Mouse (Mus musculus) lung, embryonic 14.5 days (tissue): ENCODE results near the gene 5730409E04Rik. TPM values are rescaled to one million over a fixed set of nuclear protein-coding genes. Genes with fewer than 3 reads are reported as not detected.

Experiments
- ATAC-seq: fragments of 200-750 bp; cut with Nextera tagmentation; 2 replicates; pipeline ENCODE4 v1.8.0; 2017; ENCODE audit warnings: mild to moderate bottlenecking, moderate TSS enrichment, moderate library complexity; ENCODE audit not compliant: insufficient read depth
- DNase-seq: peaks from one replicate; pipeline ENCODE4 v3.0.0-alpha.2; 2015
- H3K27ac ChIP-seq: fragments of 300-500 bp; sonication (generic); 2 replicates; pipeline ENCODE4 v1.5.1; 2014; ENCODE audit warnings: low read depth, mild to moderate bottlenecking, moderate library complexity
- H3K27me3 ChIP-seq: fragments of 300-500 bp; sonication (generic); 2 replicates; pipeline ENCODE4 v1.6.1; 2014; ENCODE audit warnings: low read length, control low read depth; ENCODE audit not compliant: insufficient read depth
- H3K36me3 ChIP-seq: fragments of 300-500 bp; sonication (generic); 2 replicates; pipeline ENCODE4 v1.6.1; 2014; ENCODE audit warnings: control low read depth; ENCODE audit not compliant: insufficient read depth
- H3K4me1 ChIP-seq: fragments of 300-500 bp; sonication (generic); 2 replicates; pipeline ENCODE4 v1.6.1; 2014; ENCODE audit warnings: antibody characterized with exemption, control low read depth; ENCODE audit not compliant: insufficient read depth
- H3K4me2 ChIP-seq: fragments of 300-500 bp; sonication (generic); 2 replicates; pipeline ENCODE4 v1.6.1; 2014; ENCODE audit warnings: mild to moderate bottlenecking
- H3K4me3 ChIP-seq: fragments of 300-500 bp; sonication (generic); 2 replicates; pipeline ENCODE4 v1.5.1; 2014; ENCODE audit warnings: low read depth, low read length
- H3K9ac ChIP-seq: fragments of 300-500 bp; sonication (generic); 2 replicates; pipeline ENCODE4 v1.6.1; 2014
- H3K9me3 ChIP-seq: fragments of 300-500 bp; sonication (generic); 2 replicates; pipeline ENCODE4 v1.6.1; 2016; ENCODE audit warnings: low read depth, low read length, control low read depth
- CTCF ChIP-seq: IDR thresholded peaks from 2 replicates; pipeline ENCODE4 v1.5.1; 2016; ENCODE audit warnings: antibody characterized with exemption, low read depth
- WGBS: fragments of 180-500 bp; shearing (Covaris S2); extraction: QIAGEN DNeasy Blood & Tissue Kit; methylation state at CpG from one replicate; pipeline ENCODE4 v1.1.7; 2014; 5-methylcytosine and 5-hydroxymethylcytosine counted together
- polyA plus RNA-seq: library from polyadenylated mRNA; unstranded; fragments of >200 nt; fragmentation: Nextera tagmentation; extraction: Ambion mirVana; gene quantifications from 2 replicates; pipeline ENCODE4 v1.2.1, GENCODE M21; 2014

The 5730409E04Rik gene
- polyA plus RNA-seq, 1 experiment from 2014 or later = 3.2 TPM

DNA sequence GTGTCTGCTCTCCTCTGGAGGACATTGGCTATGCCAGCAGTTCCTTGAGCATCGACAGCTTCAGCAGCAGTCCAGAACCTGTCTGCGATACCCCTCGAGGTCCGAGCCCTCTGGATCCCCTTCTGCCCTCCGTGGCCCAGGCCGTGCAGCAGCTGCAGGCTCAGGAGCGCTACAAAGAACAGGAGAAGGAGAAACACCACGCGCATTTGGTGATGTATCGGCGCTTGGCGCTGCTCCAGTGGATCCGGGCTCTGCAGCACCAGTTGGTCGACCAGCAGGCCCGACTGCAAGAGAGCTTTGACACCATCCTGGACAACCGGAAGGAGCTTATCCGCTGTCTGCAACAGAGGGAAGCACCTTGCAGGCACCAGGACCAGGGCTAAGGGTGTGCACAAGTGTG, 2.4 kb downstream of the 5730409E04Rik start:
- DNase-seq (no peak), ATAC-seq (no peak)
- H3K27me3 ChIP-seq = no peaks in the 10 kb centered on the region
- H3K36me3 ChIP-seq = peaks cover 7% of the 10 kb centered on the region; the same call in 1 of the 2 replicates
- H3K4me3 ChIP-seq = no peak overlapping the region
- H3K27ac ChIP-seq = no peak overlapping the region
- H3K4me2 ChIP-seq = no peak overlapping the region
- WGBS = 89% methylated on average over 17 of the region's 17 CpGs
- no peaks in the 10 kb centered on the region for H3K9me3 ChIP-seq
- no peak overlapping the region for H3K9ac ChIP-seq
- no peak for TF ChIP-seq CTCF
- H3K4me1 ChIP-seq = no peaks in the 10 kb centered on the region

DNA sequence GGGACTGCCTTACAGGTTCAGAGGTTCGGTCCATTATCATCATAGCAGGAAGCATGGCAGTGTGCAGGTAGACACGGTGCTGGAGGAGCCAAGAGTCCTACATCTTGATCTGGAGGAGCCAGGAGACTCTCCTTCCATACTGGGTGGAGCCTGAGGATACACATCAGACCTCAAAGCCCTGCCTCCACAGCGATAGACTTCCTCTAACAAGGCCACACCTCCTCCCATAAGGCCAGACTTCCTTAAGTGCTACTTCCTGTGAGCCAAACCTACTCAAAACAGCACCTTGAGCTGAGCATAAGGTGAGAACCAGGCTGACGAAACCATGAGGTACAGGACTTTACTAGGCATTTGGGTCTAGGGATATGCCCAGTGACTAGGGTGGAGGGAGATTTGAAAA, 6.7 kb downstream of the 5730409E04Rik start:
- TF ChIP-seq CTCF = no peak
- H3K9ac ChIP-seq = no peak overlapping the region
- DNase-seq = no peak
- ATAC-seq = no peak
- no peak overlapping the region for H3K4me2 ChIP-seq
- peaks cover 7% of the 10 kb centered on the region; the same call in 1 of the 2 replicates for H3K36me3 ChIP-seq
- H3K4me3 ChIP-seq = no peak overlapping the region
- H3K4me1 ChIP-seq = no peaks in the 10 kb centered on the region
- H3K27ac ChIP-seq = no peak overlapping the region
- 79% methylated on average over 4 of the region's 4 CpGs for WGBS
- H3K27me3 ChIP-seq = peaks cover 20% of the 10 kb centered on the region; the same call in 1 of the 2 replicates
- H3K9me3 ChIP-seq = no peaks in the 10 kb centered on the region

DNA sequence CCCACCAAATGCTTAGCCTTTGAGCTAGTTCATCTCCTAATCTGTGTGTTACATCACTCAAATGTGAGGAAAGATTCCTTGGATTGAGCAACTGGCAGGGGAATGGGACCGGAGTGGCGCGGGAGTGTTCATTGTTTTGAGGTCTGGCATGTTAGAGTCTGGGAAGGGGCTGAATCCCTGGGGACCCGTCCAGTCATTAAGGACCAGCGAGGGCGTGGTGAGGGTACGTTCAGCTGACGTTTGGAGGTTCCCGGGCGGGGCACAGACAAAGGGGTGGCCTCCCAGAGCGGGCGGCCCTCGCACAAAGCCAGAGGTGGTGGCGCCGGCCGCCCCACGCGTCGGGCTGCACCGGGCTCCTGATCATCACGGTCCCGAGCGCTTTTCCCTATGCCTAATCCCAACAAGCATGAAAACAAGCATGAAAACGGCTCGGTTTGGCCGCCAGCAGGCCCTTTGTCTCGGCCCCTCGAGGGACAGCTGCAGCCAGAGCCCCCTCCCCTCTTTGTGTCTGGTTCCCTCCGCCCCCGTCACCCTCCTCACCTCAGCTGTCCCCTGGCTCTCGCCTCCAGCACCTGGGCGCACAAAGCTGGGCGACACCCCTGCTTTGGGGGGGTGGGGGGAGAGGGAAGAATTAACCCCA, 10.2 kb downstream of the 5730409E04Rik start:
- Histone ChIP-seq H3K4me1 (no peaks in the 10 kb centered on the region), H3K9ac (peak overlapping the region; percentile 50), H3K27me3 (peaks cover 23% of the 10 kb centered on the region; the same call in 1 of the 2 replicates), H3K4me3 (peak overlapping the region; percentile 31), H3K9me3 (no peaks in the 10 kb centered on the region), H3K27ac (no peak overlapping the region), H3K36me3 (no peaks in the 10 kb centered on the region), H3K4me2 (peak overlapping the region; percentile 65)
- ATAC-seq (peak; percentile 60), DNase-seq (peak; percentile 41)
- TF ChIP-seq CTCF = no peak
- 4% methylated on average over 33 of the region's 33 CpGs for WGBS

DNA sequence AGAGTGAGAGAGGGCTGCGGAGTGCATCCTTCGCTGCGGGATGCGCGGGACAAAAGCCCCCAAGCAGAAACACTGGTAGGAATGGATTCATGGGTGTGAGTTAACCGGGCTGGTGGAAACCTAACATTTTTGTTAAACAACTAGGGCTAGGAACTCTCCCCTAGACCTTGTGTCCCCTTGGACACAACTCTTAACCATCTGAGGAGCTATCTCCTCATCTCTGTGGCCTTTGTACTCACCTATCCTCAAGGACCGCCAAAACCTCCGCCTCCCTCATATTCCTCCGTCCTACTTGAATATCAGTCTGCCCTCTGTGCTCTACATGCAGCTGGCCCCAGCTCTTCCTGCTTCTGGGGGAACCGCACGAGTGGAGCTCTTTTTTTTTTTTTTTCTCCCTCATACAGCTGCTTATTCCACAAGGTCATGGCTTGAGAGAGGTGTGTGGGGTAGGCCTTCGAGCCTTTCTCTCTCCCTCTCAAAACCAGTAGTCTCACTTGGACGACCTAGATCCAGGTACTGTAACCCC, 10.8 kb downstream of the 5730409E04Rik start:
- Histone ChIP-seq H3K36me3 (no peaks in the 10 kb centered on the region), H3K27me3 (peaks cover 23% of the 10 kb centered on the region; the same call in 1 of the 2 replicates), H3K27ac (no peak overlapping the region), H3K4me1 (no peaks in the 10 kb centered on the region), H3K4me2 (peak overlapping the region; percentile 65), H3K4me3 (peak overlapping the region; percentile 31), H3K9me3 (no peaks in the 10 kb centered on the region), H3K9ac (peak overlapping the region; percentile 50)
- ATAC-seq (no peak), DNase-seq (no peak)
- WGBS = 24% methylated on average over 13 of the region's 13 CpGs
- no peak for TF ChIP-seq CTCF

DNA sequence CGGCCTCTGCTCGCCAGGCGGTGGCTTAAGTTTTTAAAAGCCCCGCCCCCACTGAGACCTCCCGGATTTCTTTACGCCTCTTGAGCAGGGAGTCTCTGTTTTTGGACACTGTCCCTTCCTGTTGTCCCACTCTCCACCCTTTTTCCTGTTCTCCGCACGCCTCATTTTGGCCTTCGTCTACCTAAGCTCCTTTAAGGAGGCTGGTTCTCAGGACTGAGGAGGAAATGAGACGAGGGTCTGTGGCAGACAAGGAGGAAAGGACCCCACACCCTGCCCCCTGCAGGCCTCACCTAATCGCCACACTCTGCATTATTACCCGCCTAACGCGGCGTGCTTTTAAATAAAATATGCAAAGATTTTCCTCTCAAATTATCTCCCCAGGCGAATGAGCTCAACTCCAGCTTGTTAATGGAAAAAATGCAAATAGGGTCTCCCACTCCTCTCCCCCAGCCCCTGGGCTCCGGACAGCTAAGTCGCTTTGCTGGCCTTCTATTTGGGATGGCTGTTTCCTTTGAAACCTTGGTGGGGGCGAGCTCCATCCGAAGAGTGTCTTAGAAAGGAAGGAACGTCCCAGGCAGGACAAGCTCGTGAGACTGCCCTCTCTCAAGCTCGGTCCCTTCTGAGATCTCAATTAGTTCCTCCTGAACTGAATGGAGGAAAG, 17.5 kb downstream of the 5730409E04Rik start:
- Histone ChIP-seq H3K27ac (0 out of 2 replicates have a peak overlapping the region, but pooled peaks have one; percentile 19), H3K27me3 (no peaks in the 10 kb centered on the region), H3K4me1 (no peaks in the 10 kb centered on the region), H3K36me3 (no peaks in the 10 kb centered on the region), H3K4me3 (peak overlapping the region; percentile 18), H3K4me2 (peak overlapping the region; percentile 58), H3K9ac (0 out of 2 replicates have a peak overlapping the region, but pooled peaks have one; percentile 2), H3K9me3 (no peaks in the 10 kb centered on the region)
- DNase-seq (peak; percentile 79), ATAC-seq (peak; percentile 65)
- WGBS = 3% methylated on average over 23 of the region's 23 CpGs
- peak; percentile 59 for TF ChIP-seq CTCF

DNA sequence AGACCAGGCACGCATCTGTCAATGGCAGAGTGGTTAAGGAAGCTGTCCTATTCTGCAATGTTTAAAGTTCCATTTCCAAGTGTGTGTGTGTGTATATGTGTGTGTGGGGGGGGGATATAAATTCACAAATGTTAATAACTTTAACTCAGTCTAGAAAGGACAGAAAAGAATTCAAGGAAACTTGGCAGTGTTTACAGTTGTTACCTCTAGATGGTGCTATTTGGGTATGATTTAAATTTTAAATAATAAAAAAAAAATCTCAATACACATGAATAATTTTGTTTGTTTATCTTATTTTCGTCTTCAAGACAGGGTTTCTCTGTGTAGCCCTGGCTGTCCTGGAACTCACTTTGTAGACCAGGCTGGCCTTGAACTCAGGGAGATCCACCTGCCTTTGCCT, 22.3 kb downstream of the 5730409E04Rik start:
- no peak overlapping the region for H3K9ac ChIP-seq
- no peaks in the 10 kb centered on the region for H3K9me3 ChIP-seq
- no peaks in the 10 kb centered on the region for H3K27me3 ChIP-seq
- no peak overlapping the region for H3K4me2 ChIP-seq
- 42% methylated on average over 2 of the region's 2 CpGs for WGBS
- TF ChIP-seq CTCF = peak; percentile 4; the same call in 1 of the 2 replicates
- H3K4me1 ChIP-seq = no peaks in the 10 kb centered on the region
- ATAC-seq (no peak), DNase-seq (peak; percentile 47)
- no peaks in the 10 kb centered on the region for H3K36me3 ChIP-seq
- H3K4me3 ChIP-seq = no peak overlapping the region
- no peak overlapping the region for H3K27ac ChIP-seq

DNA sequence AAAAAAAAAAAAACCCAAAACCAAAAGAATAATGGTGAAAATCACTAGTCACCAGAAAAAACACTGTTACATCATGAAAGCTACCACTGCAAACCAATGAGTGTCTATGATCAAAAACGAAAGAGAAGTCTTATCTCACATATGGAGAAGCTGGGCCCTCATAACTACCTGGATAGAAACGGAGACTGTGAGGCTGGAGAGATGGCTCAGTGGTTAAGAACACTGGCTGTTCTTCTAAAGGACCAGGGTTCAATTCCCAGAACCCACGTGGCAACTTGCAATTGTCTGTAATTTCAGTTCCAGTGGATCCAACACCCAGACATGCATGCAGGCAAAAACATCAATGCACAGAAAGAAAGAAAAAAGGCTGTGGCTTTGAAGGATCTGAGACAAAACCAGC, 23.1 kb downstream of the 5730409E04Rik start:
- DNase-seq (no peak), ATAC-seq (no peak)
- Histone ChIP-seq H3K4me3 (no peak overlapping the region), H3K4me2 (no peak overlapping the region), H3K27me3 (no peaks in the 10 kb centered on the region), H3K9ac (no peak overlapping the region), H3K4me1 (no peaks in the 10 kb centered on the region), H3K27ac (no peak overlapping the region), H3K9me3 (no peaks in the 10 kb centered on the region), H3K36me3 (no peaks in the 10 kb centered on the region)
- WGBS = 49% methylated on average over 3 of the region's 3 CpGs
- TF ChIP-seq CTCF = no peak
